In the genomic region with DNA sequence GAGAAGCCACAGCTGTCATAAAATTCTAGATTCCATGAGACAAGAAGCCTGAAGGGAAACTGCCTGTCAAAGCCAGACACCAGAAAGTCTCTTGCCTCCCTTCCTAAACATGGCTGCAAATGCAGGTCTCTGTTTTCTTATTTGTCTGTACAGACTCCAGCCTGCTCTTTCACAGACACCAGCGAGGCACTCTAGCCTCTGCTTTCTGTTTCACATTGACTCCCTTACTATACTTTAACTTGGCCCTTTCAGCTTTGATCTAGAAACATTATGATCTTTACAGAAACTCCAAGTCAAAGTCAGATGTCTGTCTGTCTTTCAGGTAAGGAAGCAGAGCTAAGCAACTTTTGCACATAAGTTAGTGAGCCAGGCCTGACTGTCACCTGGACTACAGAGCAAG, we compare ENCODE assay signal across 29 mouse cellular contexts. TPM values are rescaled to one million over a fixed set of nuclear protein-coding genes. Genes with fewer than 3 reads are reported as not detected.
DNase-seq lines count a peak whose midpoint lies in the region; ATAC-seq lines count a peak whose summit lies in the region.
"Had no signal": no experiment of that assay in that cellular context is flagged by ENCODE, and none has a peak within 500 bp of the region (broad histone marks: within the 10 kb centered on the region; RNA-seq: fewer than 3 reads in every experiment).

No protein-coding gene starts in this region.

- H3K36me3 ChIP-seq in liver, embryonic 15.5 days (replicated peaks), result peaks cover 36% of the 10 kb centered on the region
- peaks cover 35% of the 10 kb centered on the region for H3K36me3 ChIP-seq in liver, embryonic 12.5 days
- H3K36me3 ChIP-seq: embryonic facial prominence, embryonic 10.5 days; embryonic facial prominence, embryonic 13.5 days; forebrain, embryonic 12.5 days; forebrain, embryonic 15.5 days had no signal

- H3K27ac ChIP-seq in liver, embryonic 15.5 days (replicated peaks), result 0 out of 2 replicates have a peak overlapping the region, but pooled peaks have one; percentile 30
- no peak overlapping the region for H3K27ac ChIP-seq in liver, embryonic 12.5 days
- H3K27ac ChIP-seq: embryonic facial prominence, embryonic 10.5 days; embryonic facial prominence, embryonic 13.5 days; forebrain, embryonic 12.5 days; forebrain, embryonic 15.5 days; heart, adult 2 months; heart, embryonic 10.5 days; heart, embryonic 13.5 days; hindbrain, embryonic 14.5 days; hindbrain, postnatal 0 days; intestine, embryonic 15.5 days had no signal

- H3K9me3 ChIP-seq in liver, embryonic 15.5 days (replicated peaks), result no peaks in the 10 kb centered on the region
- no peaks in the 10 kb centered on the region for H3K9me3 ChIP-seq in liver, embryonic 12.5 days (replicated peaks)
- H3K9me3 ChIP-seq: embryonic facial prominence, embryonic 10.5 days; embryonic facial prominence, embryonic 13.5 days; forebrain, embryonic 12.5 days; forebrain, embryonic 15.5 days; heart, embryonic 10.5 days; heart, embryonic 13.5 days; intestine, embryonic 15.5 days had no signal

- no peak overlapping the region for H3K4me3 ChIP-seq in liver, embryonic 15.5 days (replicated peaks)
- H3K4me3 ChIP-seq in liver, embryonic 12.5 days, result no peak overlapping the region
- H3K4me3 ChIP-seq: embryonic facial prominence, embryonic 10.5 days; embryonic facial prominence, embryonic 13.5 days; erythroblast, embryonic 14.5 days; forebrain, embryonic 12.5 days; forebrain, embryonic 15.5 days; heart, adult 2 months; heart, embryonic 10.5 days; heart, embryonic 13.5 days; intestine, embryonic 15.5 days had no signal

- no peak overlapping the region for H3K4me2 ChIP-seq in liver, embryonic 15.5 days
- H3K4me2 ChIP-seq in liver, embryonic 12.5 days, result no peak overlapping the region
- H3K4me2 ChIP-seq: embryonic facial prominence, embryonic 13.5 days; forebrain, embryonic 12.5 days; forebrain, embryonic 15.5 days; heart, embryonic 13.5 days; hindbrain, embryonic 14.5 days; intestine, embryonic 15.5 days had no signal

- H3K27me3 ChIP-seq in liver, embryonic 15.5 days, result no peaks in the 10 kb centered on the region
- no peaks in the 10 kb centered on the region for H3K27me3 ChIP-seq in liver, embryonic 12.5 days (replicated peaks)
- H3K27me3 ChIP-seq: embryonic facial prominence, embryonic 13.5 days; forebrain, embryonic 12.5 days; forebrain, embryonic 15.5 days; heart, embryonic 13.5 days; intestine, embryonic 15.5 days had no signal

- 67% methylated on average over 1 of the region's 1 CpGs for WGBS in liver, embryonic 15.5 days (ENCODE audit: insufficient replicate concordance)
- WGBS in liver, embryonic 12.5 days (ENCODE audit: insufficient replicate concordance), result 81% methylated on average over 1 of the region's 1 CpGs

- DNase-seq in CD4-positive, CD25-positive, alpha-beta regulatory T cell, adult 2 months (ENCODE audit: low read depth, low spot score), result peak; percentile 58
- DNase-seq in adrenal gland, postnatal 36 days, result no peak
- no peak for DNase-seq in MN1 (ENCODE audit: low spot score)
- no peak for DNase-seq in frontal cortex, adult 2 months (ENCODE audit: extremely low spot score in 1 of 2, low spot score in 1 of 2)
- DNase-seq: adrenal gland, postnatal 10 days; B cell, adult 2 months; cerebellum, adult 11 months; cerebellum, adult 2 months; cerebellum, adult 9-11 months; cerebellum, postnatal 25 days; embryo, embryonic 11 days; gastrocnemius, postnatal 10 days; gastrocnemius, postnatal 36 days; heart, adult 2 months; heart, postnatal 14 days; heart, postnatal 4 days had no signal

- no peak for ATAC-seq in liver, embryonic 15.5 days (ENCODE audit: insufficient read depth)
- no peak for ATAC-seq in liver, embryonic 12.5 days
- ATAC-seq in activated CD4-positive, CD25-positive, alpha-beta regulatory T cell, adult 4 months, result peak; percentile 85
- ATAC-seq: forebrain, embryonic 15.5 days; hindbrain, postnatal 0 days; intestine, embryonic 15.5 days had no signal

- peaks cover 31% of the 10 kb centered on the region for H3K4me1 ChIP-seq in liver, embryonic 15.5 days (replicated peaks)
- peaks cover 19% of the 10 kb centered on the region for H3K4me1 ChIP-seq in liver, embryonic 12.5 days
- H3K4me1 ChIP-seq: embryonic facial prominence, embryonic 10.5 days; embryonic facial prominence, embryonic 13.5 days; forebrain, embryonic 15.5 days; heart, embryonic 10.5 days; heart, embryonic 13.5 days; intestine, embryonic 15.5 days had no signal

- no peak overlapping the region for H3K9ac ChIP-seq in liver, embryonic 15.5 days
- H3K9ac ChIP-seq in liver, embryonic 12.5 days, result no peak overlapping the region
- H3K9ac ChIP-seq: embryonic facial prominence, embryonic 13.5 days; forebrain, embryonic 12.5 days; forebrain, embryonic 15.5 days; heart, embryonic 13.5 days; hindbrain, embryonic 14.5 days; intestine, embryonic 15.5 days had no signal

RNA-seq across cellular contexts. Expression of gene Endod1, which starts 29.0 kb away (rescaled TPM):
- polyA plus RNA-seq in liver, embryonic 15.5 days (2015; fragmentation: Nextera tagmentation; extraction: Ambion mirVana), result 43.3 and 46.5 TPM in 2 replicates
- polyA plus RNA-seq in liver, embryonic 12.5 days (2016; fragmentation: Nextera tagmentation; extraction: Ambion mirVana), result 36.8 and 40.3 TPM in 2 replicates
- 10 to 100 TPM; 33.4 to 39.9 TPM for polyA plus RNA-seq in activated CD4-positive, CD25-positive, alpha-beta regulatory T cell, adult 4 months (2017; shearing (Covaris generic))
- 10 to 100 TPM; 15.5 to 16.7 TPM for total RNA-seq in adrenal gland, postnatal 36 days (2021)
- 36.8 and 39.5 TPM in 2 replicates for polyA plus RNA-seq in frontal cortex, adult 2 months (2012; rRNA removed)
